Mouse (Mus musculus) heart, postnatal 0 days (tissue): ENCODE data around the gene Prkn. TPM values are rescaled to one million over a fixed set of nuclear protein-coding genes. Genes with fewer than 3 reads are reported as not detected.

Experiments used
- ATAC-seq: fragments of 200-750 bp; cut with Nextera tagmentation; 2 replicates; pipeline ENCODE4 v1.8.0; 2017; ENCODE audit warnings: low read depth, moderate number of reproducible peaks, moderate library complexity; ENCODE audit not compliant: insufficient read depth
- DNase-seq: peaks from one replicate; pipeline ENCODE4 v3.0.0-alpha.2; 2016; ENCODE audit warnings: low spot score
- H3K27ac ChIP-seq: fragments of 300-500 bp; sonication (generic); 2 replicates; pipeline ENCODE4 v1.5.1; 2014; ENCODE audit warnings: low read depth, mild to moderate bottlenecking
- H3K27me3 ChIP-seq: fragments of 300-500 bp; sonication (generic); 2 replicates; pipeline ENCODE4 v1.6.1; 2014; ENCODE audit warnings: low read length, mixed read lengths; ENCODE audit not compliant: control insufficient read depth, insufficient read depth
- H3K36me3 ChIP-seq: fragments of 300-500 bp; sonication (generic); replicated peaks from 2 replicates; pipeline ENCODE4 v1.6.1; 2014; ENCODE audit warnings: low read length, mixed read lengths; ENCODE audit not compliant: control insufficient read depth, insufficient read depth
- H3K4me1 ChIP-seq: fragments of 300-500 bp; sonication (generic); 2 replicates; pipeline ENCODE4 v1.6.1; 2014; ENCODE audit warnings: antibody characterized with exemption; ENCODE audit not compliant: control insufficient read depth, insufficient read depth
- H3K4me2 ChIP-seq: fragments of 300-500 bp; sonication (generic); 2 replicates; pipeline ENCODE4 v1.6.1; 2014; ENCODE audit warnings: low read depth, mild to moderate bottlenecking, low read length, moderate library complexity
- H3K4me3 ChIP-seq: fragments of 300-500 bp; sonication (generic); 2 replicates; pipeline ENCODE4 v1.5.1; 2014; ENCODE audit warnings: low read depth, low read length
- H3K9ac ChIP-seq: fragments of 300-500 bp; sonication (generic); replicated peaks from 2 replicates; pipeline ENCODE4 v1.6.1; 2014; ENCODE audit warnings: low read depth, low read length, mixed read lengths
- H3K9me3 ChIP-seq: fragments of 300-500 bp; sonication (generic); replicated peaks from 2 replicates; pipeline ENCODE4 v1.6.1; 2016; ENCODE audit warnings: low read length; ENCODE audit not compliant: control insufficient read depth
- CTCF ChIP-seq: IDR thresholded peaks from 2 replicates; pipeline ENCODE4 v1.5.1; 2016; ENCODE audit warnings: antibody characterized with exemption, control low read depth, low read depth
- EP300 ChIP-seq: IDR thresholded peaks from 2 replicates; pipeline ENCODE4 v1.6.1; 2016; ENCODE audit warnings: antibody characterized with exemption, low read depth
- WGBS: fragments of 180-500 bp; shearing (Covaris S2); extraction: QIAGEN DNeasy Blood & Tissue Kit; methylation state at CpG from one replicate; pipeline ENCODE4 v1.1.7; 2014; 5-methylcytosine and 5-hydroxymethylcytosine counted together
- polyA plus RNA-seq: library from polyadenylated mRNA; unstranded; fragments of >200 nt; fragmentation: Nextera tagmentation; extraction: Ambion mirVana; gene quantifications from 2 replicates; pipeline ENCODE4 v1.2.1, GENCODE M21; 2015
- total RNA-seq: library from RNA; depleted of rRNA; stranded (reverse); fragments of >200 nt; gene quantifications from 2 replicates; pipeline ENCODE4 v1.2.3, GENCODE M21; 2014; ENCODE audit warnings: low replicate concordance

The Prkn gene
- total and polyA plus RNA-seq, 2 experiments from 2014 or later: 4.5 to 14.2 TPM

GRCm38 (mm10) chr17:11533835-11534234 is 693.7 kb downstream of the Prkn start:
- no peaks in the 10 kb centered on the region for H3K4me1 ChIP-seq
- no peaks in the 10 kb centered on the region for H3K27me3 ChIP-seq
- ATAC-seq (no peak), DNase-seq (no peak)
- no peak overlapping the region for H3K4me2 ChIP-seq
- H3K4me3 ChIP-seq: no peak overlapping the region
- H3K36me3 ChIP-seq: no peaks in the 10 kb centered on the region
- H3K9me3 ChIP-seq: no peaks in the 10 kb centered on the region
- 74% methylated on average over 1 of the region's 1 CpGs for WGBS
- no peak overlapping the region for H3K27ac ChIP-seq
- H3K9ac ChIP-seq: no peak overlapping the region
- TF ChIP-seq CTCF: no peak
- no peak for TF ChIP-seq EP300

DNA sequence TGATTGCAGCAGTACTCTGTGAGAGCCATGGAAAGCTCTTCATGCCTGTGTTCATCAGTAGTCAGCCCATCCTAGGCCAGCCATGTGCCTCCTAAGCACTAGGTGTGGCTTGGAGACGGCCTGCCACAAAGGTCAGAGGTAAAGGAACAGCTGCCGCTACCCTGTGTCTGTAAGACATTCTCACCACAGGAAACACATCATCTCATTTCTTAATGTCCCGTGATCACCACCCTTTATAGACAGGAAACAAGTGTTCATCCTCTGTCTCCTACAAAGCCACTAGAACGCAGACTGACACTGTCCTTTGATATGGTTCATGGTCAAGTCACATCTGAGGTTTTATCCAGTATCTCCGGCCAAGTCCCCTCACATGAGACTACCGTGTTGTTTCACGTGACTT is 698.6 kb downstream of the Prkn start:
- no peak for ATAC-seq

DNA sequence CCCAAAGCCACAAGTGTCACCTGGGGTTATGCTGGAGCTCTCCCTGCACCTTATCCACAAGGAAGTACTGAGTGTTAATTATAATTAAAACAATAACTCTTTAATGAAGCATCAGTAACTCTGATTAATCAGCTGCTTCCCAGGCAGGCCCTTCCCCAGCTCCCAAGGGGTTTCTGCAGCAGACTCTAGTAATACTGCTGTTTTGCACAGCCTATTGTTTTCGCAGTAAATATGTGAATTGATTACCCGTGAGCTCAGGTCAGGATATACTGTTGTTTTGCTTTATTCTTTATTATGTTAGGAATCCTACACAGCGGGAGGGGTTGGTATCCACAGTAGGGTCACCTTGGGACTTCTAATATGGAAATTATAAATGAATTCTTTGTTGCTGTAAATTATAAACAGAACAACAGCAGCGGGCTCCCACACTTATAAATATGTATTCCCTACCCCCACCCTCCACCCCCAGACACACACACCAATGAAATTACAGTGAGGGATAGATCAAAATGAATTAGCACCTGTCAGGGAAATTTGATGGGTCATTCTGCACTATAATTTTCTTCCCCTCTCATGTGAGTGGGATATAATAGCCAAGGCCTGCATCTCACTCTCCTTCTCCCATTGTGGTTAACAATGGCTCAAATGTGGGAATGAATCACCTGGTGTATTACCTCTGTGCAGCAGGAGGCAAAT is 701.9 kb downstream of the Prkn start:
- 72% methylated on average over 4 of the region's 4 CpGs for WGBS
- H3K27me3 ChIP-seq: no peaks in the 10 kb centered on the region
- DNase-seq: no peak
- H3K4me1 ChIP-seq: no peaks in the 10 kb centered on the region
- no peak for TF ChIP-seq EP300
- TF ChIP-seq CTCF: no peak
- H3K4me3 ChIP-seq: no peak overlapping the region
- H3K9ac ChIP-seq: no peak overlapping the region
- no peaks in the 10 kb centered on the region for H3K36me3 ChIP-seq
- H3K4me2 ChIP-seq: no peak overlapping the region
- H3K27ac ChIP-seq: no peak overlapping the region
- no peaks in the 10 kb centered on the region for H3K9me3 ChIP-seq
- no peak for ATAC-seq

More for the DNA sequence above, 698.6 kb downstream of the Prkn start:
- Histone ChIP-seq H3K9me3 (no peaks in the 10 kb centered on the region), H3K4me2 (no peak overlapping the region), H3K36me3 (no peaks in the 10 kb centered on the region), H3K27me3 (no peaks in the 10 kb centered on the region), H3K27ac (no peak overlapping the region), H3K4me1 (no peaks in the 10 kb centered on the region), H3K4me3 (no peak overlapping the region), H3K9ac (no peak overlapping the region)
- 80% methylated on average over 7 of the region's 7 CpGs for WGBS
- no peak for DNase-seq
- no peak for TF ChIP-seq CTCF
- TF ChIP-seq EP300: no peak

DNA sequence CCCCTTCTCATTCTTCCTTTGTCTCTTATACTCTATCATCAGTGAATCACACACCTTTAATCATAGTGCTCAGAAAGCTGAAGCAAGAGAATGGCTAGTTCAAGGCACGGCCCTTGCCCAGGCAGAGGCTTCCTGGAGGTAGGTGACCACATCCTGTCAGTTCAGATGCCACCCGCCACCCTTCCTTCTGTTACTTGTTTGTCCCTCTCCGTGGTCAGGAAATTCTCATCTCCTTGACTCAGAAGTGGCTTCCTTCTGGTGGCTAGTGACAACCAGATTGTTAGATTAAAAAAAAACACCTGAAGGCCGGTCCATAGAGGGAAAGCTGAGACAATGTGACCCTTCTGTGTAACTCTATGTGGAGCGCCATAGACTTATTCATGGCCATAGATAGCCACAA is 710.4 kb downstream of the Prkn start:
- no peak for TF ChIP-seq CTCF
- no peak for TF ChIP-seq EP300
- no peaks in the 10 kb centered on the region for H3K36me3 ChIP-seq
- H3K9ac ChIP-seq: no peak overlapping the region
- no peak overlapping the region for H3K27ac ChIP-seq
- no peaks in the 10 kb centered on the region for H3K9me3 ChIP-seq
- DNase-seq (no peak), ATAC-seq (no peak)
- no peaks in the 10 kb centered on the region for H3K27me3 ChIP-seq
- 68% methylated on average over 5 of the region's 5 CpGs for WGBS
- H3K4me3 ChIP-seq: no peak overlapping the region
- H3K4me1 ChIP-seq: no peaks in the 10 kb centered on the region
- H3K4me2 ChIP-seq: no peak overlapping the region

DNA sequence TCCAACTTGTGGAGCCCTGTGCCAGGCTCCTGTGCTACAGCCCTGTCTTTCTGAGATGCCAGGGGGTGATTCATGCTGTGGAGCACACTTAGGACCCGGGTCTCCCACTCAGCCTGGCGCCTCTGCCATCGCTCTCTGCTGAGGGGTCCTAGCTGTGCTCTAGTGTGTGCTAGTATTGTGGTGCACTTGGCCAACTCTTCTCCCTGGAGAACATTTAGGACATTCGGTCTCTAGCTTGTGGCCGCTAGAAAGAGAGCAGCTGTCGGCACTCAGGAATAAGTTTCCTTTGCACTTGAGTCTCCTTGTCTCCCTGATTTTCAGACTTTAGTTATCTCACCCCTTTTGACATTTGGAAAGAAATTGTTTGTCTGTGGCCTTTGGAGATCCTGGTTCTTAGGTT is 725.5 kb downstream of the Prkn start:
- H3K36me3 ChIP-seq: no peaks in the 10 kb centered on the region
- TF ChIP-seq CTCF (no peak), EP300 (no peak)
- H3K27me3 ChIP-seq: no peaks in the 10 kb centered on the region
- no peak for ATAC-seq
- no peak overlapping the region for H3K4me3 ChIP-seq
- no peak overlapping the region for H3K4me2 ChIP-seq
- no peak for DNase-seq
- no peak overlapping the region for H3K27ac ChIP-seq
- H3K4me1 ChIP-seq: no peaks in the 10 kb centered on the region
- no peak overlapping the region for H3K9ac ChIP-seq
- WGBS: 70% methylated on average over 6 of the region's 6 CpGs
- no peaks in the 10 kb centered on the region for H3K9me3 ChIP-seq

- DNase-seq (no peak), ATAC-seq (no peak)
- H3K4me2 ChIP-seq: no peak overlapping the region
- no peaks in the 10 kb centered on the region for H3K27me3 ChIP-seq
- no peaks in the 10 kb centered on the region for H3K4me1 ChIP-seq
- no peak overlapping the region for H3K27ac ChIP-seq
- TF ChIP-seq EP300: no peak
- no peak for TF ChIP-seq CTCF
- no peak overlapping the region for H3K9ac ChIP-seq
- H3K36me3 ChIP-seq: no peaks in the 10 kb centered on the region
- no peak overlapping the region for H3K4me3 ChIP-seq
- WGBS: 66% methylated on average over 8 of the region's 8 CpGs
- H3K9me3 ChIP-seq: no peaks in the 10 kb centered on the region
Observed at GRCm38 (mm10) chr17:11570392-11570791, 730.2 kb downstream of the Prkn start.
